ENCODE assay signal across 16 mouse cellular contexts in genomic region chr11:79184126-79184888, GRCm38 (mm10). TPM values are rescaled to one million over a fixed set of nuclear protein-coding genes. Genes with fewer than 3 reads are reported as not detected.
DNase-seq lines count a peak whose midpoint lies in the region; ATAC-seq and TF ChIP-seq lines count a peak whose summit lies in the region.
"Had no signal": no experiment of that assay in that cellular context is flagged by ENCODE, and none has a peak within 500 bp of the region (broad histone marks: within the 10 kb centered on the region; RNA-seq: fewer than 3 reads in every experiment).

No protein-coding gene starts in this region.

- no peak overlapping the region for H3K4me2 ChIP-seq in hindbrain, postnatal 0 days (ENCODE audit: low read depth, low read length)
- no peak overlapping the region for H3K4me2 ChIP-seq in hindbrain, embryonic 13.5 days
- no peak overlapping the region for H3K4me2 ChIP-seq in midbrain, postnatal 0 days (ENCODE audit: low read depth, low read length, poor library complexity, severe bottlenecking)
- no peak overlapping the region for H3K4me2 ChIP-seq in midbrain, embryonic 16.5 days (ENCODE audit: low read length)
- H3K4me2 ChIP-seq: embryonic facial prominence, embryonic 13.5 days; hindbrain, embryonic 12.5 days; limb, embryonic 12.5 days; neural tube, embryonic 12.5 days had no signal

- H3K4me3 ChIP-seq in hindbrain, postnatal 0 days (ENCODE audit: low read length), result no peak overlapping the region
- H3K4me3 ChIP-seq in hindbrain, embryonic 13.5 days, result no peak overlapping the region
- no peak overlapping the region for H3K4me3 ChIP-seq in midbrain, postnatal 0 days (ENCODE audit: low read depth, low read length)
- H3K4me3 ChIP-seq in midbrain, embryonic 16.5 days (ENCODE audit: low read depth, low read length), result no peak overlapping the region
- H3K4me3 ChIP-seq: embryonic facial prominence, embryonic 13.5 days; forebrain, embryonic 10.5 days; hindbrain, embryonic 12.5 days; limb, embryonic 12.5 days; neural tube, embryonic 12.5 days had no signal

- no peak overlapping the region for H3K9ac ChIP-seq in hindbrain, postnatal 0 days (replicated peaks; ENCODE audit: low read length)
- H3K9ac ChIP-seq in hindbrain, embryonic 13.5 days, result no peak overlapping the region
- no peak overlapping the region for H3K9ac ChIP-seq in midbrain, postnatal 0 days (replicated peaks; ENCODE audit: low read length, poor library complexity, severe bottlenecking)
- no peak overlapping the region for H3K9ac ChIP-seq in midbrain, embryonic 16.5 days (ENCODE audit: low read depth, low read length)
- H3K9ac ChIP-seq: embryonic facial prominence, embryonic 13.5 days; hindbrain, embryonic 12.5 days; limb, embryonic 12.5 days; neural tube, embryonic 12.5 days had no signal

- H3K4me1 ChIP-seq in hindbrain, postnatal 0 days (ENCODE audit: insufficient read depth, low read length), result no peaks in the 10 kb centered on the region
- no peaks in the 10 kb centered on the region for H3K4me1 ChIP-seq in hindbrain, embryonic 13.5 days (replicated peaks)
- H3K4me1 ChIP-seq in midbrain, postnatal 0 days (ENCODE audit: insufficient read depth, low read length), result no peaks in the 10 kb centered on the region
- H3K4me1 ChIP-seq in midbrain, embryonic 16.5 days (ENCODE audit: control insufficient read depth, insufficient read depth, low read length), result no peaks in the 10 kb centered on the region
- H3K4me1 ChIP-seq: forebrain, embryonic 10.5 days; hindbrain, embryonic 12.5 days; limb, embryonic 12.5 days; neural tube, embryonic 12.5 days had no signal

- DNase-seq in hindbrain, postnatal 0 days (ENCODE audit: low spot score), result no peak
- DNase-seq in midbrain, postnatal 0 days (ENCODE audit: low spot score), result no peak
- DNase-seq in brain, adult 2 months (ENCODE audit: low read depth, low spot score), result peak; percentile 63
- no peak for DNase-seq in right cerebral cortex, adult 18-20 months
- DNase-seq in frontal cortex, postnatal 36 days (ENCODE audit: low spot score in 2 of 2), result no peak
- DNase-seq: cerebellum, adult 18-20 months; kidney, adult 8-10 months; lung, adult 2 months; midbrain, embryonic 14.5 days had no signal

- no peak for ATAC-seq in hindbrain, postnatal 0 days
- no peak for ATAC-seq in hindbrain, embryonic 13.5 days (ENCODE audit: low FRiP score)
- ATAC-seq in midbrain, postnatal 0 days (ENCODE audit: low FRiP score), result no peak
- ATAC-seq in midbrain, embryonic 16.5 days, result no peak

- H3K27me3 ChIP-seq in hindbrain, postnatal 0 days (ENCODE audit: insufficient read depth, low read length), result no peaks in the 10 kb centered on the region
- H3K27me3 ChIP-seq in hindbrain, embryonic 13.5 days, result no peaks in the 10 kb centered on the region
- H3K27me3 ChIP-seq in midbrain, postnatal 0 days (ENCODE audit: insufficient read depth, low read length), result no peaks in the 10 kb centered on the region
- no peaks in the 10 kb centered on the region for H3K27me3 ChIP-seq in midbrain, embryonic 16.5 days (ENCODE audit: control insufficient read depth, insufficient read depth, low read depth, low read length)
- H3K27me3 ChIP-seq: embryonic facial prominence, embryonic 13.5 days; hindbrain, embryonic 12.5 days; limb, embryonic 12.5 days; neural tube, embryonic 12.5 days had no signal

- peak; percentile 34; the same call in 1 of the 2 replicates for TF ChIP-seq CTCF in hindbrain, postnatal 0 days (IDR thresholded peaks at IDR 0.05; ENCODE audit: low read depth)
- TF ChIP-seq CTCF in midbrain, postnatal 0 days (IDR thresholded peaks at IDR 0.05), result peak; percentile 34

- WGBS in hindbrain, postnatal 0 days, result 87% methylated on average over 3 of the region's 3 CpGs
- WGBS in hindbrain, embryonic 13.5 days, result 87% methylated on average over 3 of the region's 3 CpGs
- 78% methylated on average over 3 of the region's 3 CpGs for WGBS in midbrain, postnatal 0 days
- WGBS in midbrain, embryonic 16.5 days, result 78% methylated on average over 3 of the region's 3 CpGs

- no peak overlapping the region for H3K27ac ChIP-seq in hindbrain, postnatal 0 days
- no peak overlapping the region for H3K27ac ChIP-seq in hindbrain, embryonic 13.5 days
- H3K27ac ChIP-seq in midbrain, postnatal 0 days (ENCODE audit: low read depth, low read length), result no peak overlapping the region
- H3K27ac ChIP-seq in midbrain, embryonic 16.5 days (ENCODE audit: low read length), result no peak overlapping the region
- H3K27ac ChIP-seq: embryonic facial prominence, embryonic 13.5 days; forebrain, embryonic 10.5 days; hindbrain, embryonic 12.5 days; limb, embryonic 12.5 days; neural tube, embryonic 12.5 days had no signal

- H3K36me3 ChIP-seq in hindbrain, postnatal 0 days (ENCODE audit: insufficient read depth, low read length), result no peaks in the 10 kb centered on the region
- H3K36me3 ChIP-seq in hindbrain, embryonic 13.5 days, result no peaks in the 10 kb centered on the region
- no peaks in the 10 kb centered on the region for H3K36me3 ChIP-seq in midbrain, postnatal 0 days (ENCODE audit: insufficient read depth, low read length)
- H3K36me3 ChIP-seq in midbrain, embryonic 16.5 days (ENCODE audit: control insufficient read depth, insufficient read depth, low read length), result no peaks in the 10 kb centered on the region
- H3K36me3 ChIP-seq: embryonic facial prominence, embryonic 13.5 days; forebrain, embryonic 10.5 days; hindbrain, embryonic 12.5 days; limb, embryonic 12.5 days; neural tube, embryonic 12.5 days had no signal

- no peaks in the 10 kb centered on the region for H3K9me3 ChIP-seq in hindbrain, postnatal 0 days (ENCODE audit: low read length)
- H3K9me3 ChIP-seq in hindbrain, embryonic 13.5 days, result no peaks in the 10 kb centered on the region
- no peaks in the 10 kb centered on the region for H3K9me3 ChIP-seq in midbrain, postnatal 0 days (ENCODE audit: low read length)
- H3K9me3 ChIP-seq in midbrain, embryonic 16.5 days (replicated peaks; ENCODE audit: control insufficient read depth, low read length, poor library complexity, severe bottlenecking), result no peaks in the 10 kb centered on the region
- H3K9me3 ChIP-seq: embryonic facial prominence, embryonic 13.5 days; forebrain, embryonic 10.5 days; hindbrain, embryonic 12.5 days; limb, embryonic 12.5 days; neural tube, embryonic 12.5 days had no signal

RNA-seq across cellular contexts. Expression of gene Ksr1, which starts 38.1 kb away (rescaled TPM):
- total RNA-seq in hindbrain, postnatal 0 days (2014; rRNA removed), result 48.0 and 51.3 TPM in 2 replicates
- 1.9 and 2.5 TPM in 2 replicates for polyA plus RNA-seq in hindbrain, postnatal 0 days (2015; fragmentation: Nextera tagmentation; extraction: Ambion mirVana)
- polyA plus RNA-seq in hindbrain, embryonic 13.5 days (2015; fragmentation: Nextera tagmentation; extraction: Ambion mirVana), result 3.1 and 3.5 TPM in 2 replicates
- 33.7 and 38.1 TPM in 2 replicates for total RNA-seq in midbrain, postnatal 0 days (2014; rRNA removed)
- 2.6 and 3.2 TPM in 2 replicates for polyA plus RNA-seq in midbrain, postnatal 0 days (2015; fragmentation: Nextera tagmentation; extraction: Ambion mirVana)
- 4.5 and 5.3 TPM in 2 replicates for polyA plus RNA-seq in midbrain, embryonic 16.5 days (2015; fragmentation: Nextera tagmentation; extraction: Ambion mirVana)
